Mouse (Mus musculus) embryo, embryonic 9.5 days (tissue): ENCODE data around the gene Dgkg.

Source experiments
- DNase-seq: peaks from one replicate; pipeline ENCODE4 v3.0.0-alpha.2; 2017; ENCODE audit errors: extremely low spot score

The Dgkg gene

GRCm38 (mm10) chr16:22645256-22645655, 11.8 kb downstream of the Dgkg start:
- no peak for DNase-seq

- no peak for DNase-seq
Observed at GRCm38 (mm10) chr16:22643460-22643859, 13.6 kb downstream of the Dgkg start.

GRCm38 (mm10) chr16:22642953-22643352, 14.1 kb downstream of the Dgkg start:
- no peak for DNase-seq

GRCm38 (mm10) chr16:22642054-22642453, 15.0 kb downstream of the Dgkg start:
- no peak for DNase-seq

- no peak for DNase-seq
Observed at GRCm38 (mm10) chr16:22641588-22641987, 15.4 kb downstream of the Dgkg start.

GRCm38 (mm10) chr16:22637311-22637710, 19.7 kb downstream of the Dgkg start:
- no peak for DNase-seq

GRCm38 (mm10) chr16:22635706-22636105, 21.3 kb downstream of the Dgkg start:
- DNase-seq, result no peak

- DNase-seq, result no peak
Observed at GRCm38 (mm10) chr16:22633063-22633462, 24.0 kb downstream of the Dgkg start.

GRCm38 (mm10) chr16:22630351-22630750, 26.7 kb downstream of the Dgkg start:
- DNase-seq, result no peak

- no peak for DNase-seq
Observed at GRCm38 (mm10) chr16:22629900-22630299, 27.1 kb downstream of the Dgkg start.

GRCm38 (mm10) chr16:22625987-22626386, 31.0 kb downstream of the Dgkg start:
- no peak for DNase-seq

- DNase-seq, result no peak
Observed at GRCm38 (mm10) chr16:22625412-22625811, 31.6 kb downstream of the Dgkg start.

GRCm38 (mm10) chr16:22622286-22622685, 34.7 kb downstream of the Dgkg start:
- no peak for DNase-seq

GRCm38 (mm10) chr16:22621299-22621920, 35.6 kb downstream of the Dgkg start:
- no peak for DNase-seq

- DNase-seq, result no peak
Observed at GRCm38 (mm10) chr16:22618424-22619056, 38.5 kb downstream of the Dgkg start.

- DNase-seq, result no peak
Observed at GRCm38 (mm10) chr16:22615805-22616204, 41.2 kb downstream of the Dgkg start.

- DNase-seq, result no peak
Observed at GRCm38 (mm10) chr16:22613186-22614073, 43.6 kb downstream of the Dgkg start.

GRCm38 (mm10) chr16:22608046-22608445, 49.0 kb downstream of the Dgkg start:
- DNase-seq, result no peak

GRCm38 (mm10) chr16:22606989-22607388, 50.0 kb downstream of the Dgkg start:
- DNase-seq, result no peak

GRCm38 (mm10) chr16:22602399-22602798, 54.6 kb downstream of the Dgkg start:
- no peak for DNase-seq

GRCm38 (mm10) chr16:22601756-22602155, 55.3 kb downstream of the Dgkg start:
- no peak for DNase-seq

GRCm38 (mm10) chr16:22600108-22600699, 56.8 kb downstream of the Dgkg start:
- no peak for DNase-seq
